Mouse (Mus musculus) embryonic facial prominence, embryonic 12.5 days (tissue): ENCODE measurements at regions not wholly inside any gene's neighbourhood (a gene's known extent, or its start where the extent isn't known, plus 50 kb on each side); places are given as distances from the start of the nearest gene placed in this dataset.

ENCODE experiments used
- ATAC-seq: fragments of 200-750 bp; cut with Nextera tagmentation; 2 replicates; pipeline ENCODE4 v1.8.0; 2017; ENCODE audit not compliant: insufficient number of reproducible peaks, insufficient read depth, low FRiP score, low TSS enrichment
- H3K27ac ChIP-seq: fragments of 300-500 bp; sonication (generic); 2 replicates; pipeline ENCODE4 v1.5.1; 2016; ENCODE audit warnings: mild to moderate bottlenecking
- H3K27me3 ChIP-seq: fragments of 300-500 bp; sonication (generic); 2 replicates; pipeline ENCODE4 v1.6.1; 2016; ENCODE audit warnings: mild to moderate bottlenecking, moderate library complexity
- H3K36me3 ChIP-seq: fragments of 300-500 bp; sonication (generic); 2 replicates; pipeline ENCODE4 v1.6.1; 2016; ENCODE audit warnings: mild to moderate bottlenecking
- H3K4me1 ChIP-seq: fragments of 300-500 bp; sonication (generic); 2 replicates; pipeline ENCODE4 v1.6.1; 2016
- H3K4me2 ChIP-seq: fragments of 300-500 bp; sonication (generic); replicated peaks from 2 replicates; pipeline ENCODE4 v1.6.1; 2016; ENCODE audit warnings: mild to moderate bottlenecking, moderate library complexity
- H3K4me3 ChIP-seq: fragments of 300-500 bp; sonication (generic); 2 replicates; pipeline ENCODE4 v1.5.1; 2016; ENCODE audit warnings: mild to moderate bottlenecking
- H3K9ac ChIP-seq: fragments of 300-500 bp; sonication (generic); 2 replicates; pipeline ENCODE4 v1.6.1; 2016; ENCODE audit warnings: mild to moderate bottlenecking, moderate library complexity
- H3K9me3 ChIP-seq: fragments of 300-500 bp; sonication (generic); 2 replicates; pipeline ENCODE4 v1.6.1; 2016; ENCODE audit warnings: mild to moderate bottlenecking, moderate library complexity
- WGBS: fragments of 180-500 bp; shearing (Covaris S2); methylation state at CpG from one replicate; pipeline ENCODE4 v1.1.7; 2016; 5-methylcytosine and 5-hydroxymethylcytosine counted together

GRCm38 (mm10) chr5:133795638-133796037, 303.9 kb upstream of the Castor2 start:
- 23% methylated on average over 3 of the region's 3 CpGs for WGBS
- Histone ChIP-seq H3K27me3 (peaks cover 9% of the 10 kb centered on the region; the same call in 1 of the 2 replicates), H3K9ac (no peak overlapping the region), H3K4me1 (no peaks in the 10 kb centered on the region), H3K36me3 (no peaks in the 10 kb centered on the region), H3K4me3 (no peak overlapping the region), H3K4me2 (no peak overlapping the region), H3K27ac (no peak overlapping the region), H3K9me3 (no peaks in the 10 kb centered on the region)
- no peak for ATAC-seq

GRCm38 (mm10) chr5:133790726-133791125, 308.8 kb upstream of the Castor2 start:
- ATAC-seq = no peak
- Histone ChIP-seq H3K9me3 (no peaks in the 10 kb centered on the region), H3K9ac (no peak overlapping the region), H3K27ac (no peak overlapping the region), H3K4me3 (no peak overlapping the region), H3K27me3 (peaks cover 9% of the 10 kb centered on the region; the same call in 1 of the 2 replicates), H3K4me2 (no peak overlapping the region), H3K36me3 (no peaks in the 10 kb centered on the region), H3K4me1 (no peaks in the 10 kb centered on the region)
- 58% methylated on average over 6 of the region's 6 CpGs for WGBS

GRCm38 (mm10) chr5:133788006-133788405, 311.5 kb upstream of the Castor2 start:
- H3K27ac ChIP-seq = no peak overlapping the region
- H3K4me1 ChIP-seq = no peaks in the 10 kb centered on the region
- no peaks in the 10 kb centered on the region for H3K9me3 ChIP-seq
- no peak for ATAC-seq
- 88% methylated on average over 8 of the region's 8 CpGs for WGBS
- no peak overlapping the region for H3K4me2 ChIP-seq
- H3K27me3 ChIP-seq = peaks cover 9% of the 10 kb centered on the region; the same call in 1 of the 2 replicates
- no peak overlapping the region for H3K4me3 ChIP-seq
- no peaks in the 10 kb centered on the region for H3K36me3 ChIP-seq
- no peak overlapping the region for H3K9ac ChIP-seq

GRCm38 (mm10) chr5:133787491-133787890, 312.0 kb upstream of the Castor2 start:
- no peaks in the 10 kb centered on the region for H3K4me1 ChIP-seq
- no peak for ATAC-seq
- H3K9ac ChIP-seq = no peak overlapping the region
- peaks cover 7% of the 10 kb centered on the region; the same call in 1 of the 2 replicates for H3K27me3 ChIP-seq
- H3K4me2 ChIP-seq = no peak overlapping the region
- WGBS = 86% methylated on average over 7 of the region's 7 CpGs
- no peaks in the 10 kb centered on the region for H3K36me3 ChIP-seq
- H3K27ac ChIP-seq = no peak overlapping the region
- H3K9me3 ChIP-seq = no peaks in the 10 kb centered on the region
- H3K4me3 ChIP-seq = no peak overlapping the region

DNA sequence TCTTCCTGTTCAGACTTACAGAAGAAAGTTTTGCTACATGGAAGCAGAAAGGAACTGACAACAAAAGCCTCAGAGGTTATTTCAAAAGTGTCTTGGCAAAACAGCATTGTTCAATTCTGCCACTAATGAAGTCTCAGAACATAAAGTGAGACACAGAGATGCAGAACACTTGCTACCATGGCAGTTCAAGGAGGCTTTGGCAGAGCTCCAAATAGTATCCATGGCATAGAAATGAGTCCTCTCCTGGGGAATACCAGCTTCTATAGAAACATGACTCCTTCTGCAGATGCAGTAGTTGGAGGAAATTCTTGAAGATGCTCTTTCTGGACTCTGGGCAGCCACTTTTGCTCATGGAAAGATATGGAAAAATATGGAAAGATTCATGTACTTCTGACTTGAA, 322.9 kb upstream of the Castor2 start:
- no peaks in the 10 kb centered on the region for H3K4me1 ChIP-seq
- no peaks in the 10 kb centered on the region for H3K27me3 ChIP-seq
- no peak for ATAC-seq
- no peak overlapping the region for H3K27ac ChIP-seq
- no peak overlapping the region for H3K9ac ChIP-seq
- H3K36me3 ChIP-seq = no peaks in the 10 kb centered on the region
- no peak overlapping the region for H3K4me3 ChIP-seq
- H3K9me3 ChIP-seq = no peaks in the 10 kb centered on the region
- H3K4me2 ChIP-seq = no peak overlapping the region

DNA sequence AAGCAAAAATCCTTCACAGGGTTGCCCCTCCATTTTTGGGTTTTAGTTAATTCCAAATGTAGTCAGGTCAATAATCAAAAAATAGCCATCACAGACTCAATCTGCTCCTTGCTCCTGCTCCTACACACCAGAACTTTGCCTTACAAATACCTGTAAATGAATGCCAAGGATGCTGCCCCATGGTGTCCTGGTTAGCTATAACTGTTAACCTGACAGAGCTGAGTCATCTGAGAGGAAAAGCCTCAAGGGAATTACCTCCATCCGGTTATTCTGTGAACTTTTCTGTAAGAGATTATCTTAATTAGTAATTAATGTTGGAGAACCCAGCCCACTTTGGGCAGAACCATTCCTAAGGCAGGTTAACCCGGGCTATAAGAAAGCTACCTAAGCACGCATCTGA, 325.4 kb upstream of the Castor2 start:
- Histone ChIP-seq H3K27me3 (no peaks in the 10 kb centered on the region), H3K9me3 (no peaks in the 10 kb centered on the region), H3K27ac (no peak overlapping the region), H3K36me3 (no peaks in the 10 kb centered on the region), H3K4me1 (no peaks in the 10 kb centered on the region), H3K4me3 (no peak overlapping the region), H3K4me2 (no peak overlapping the region), H3K9ac (no peak overlapping the region)
- no peak for ATAC-seq
- WGBS = 72% methylated on average over 3 of the region's 3 CpGs

DNA sequence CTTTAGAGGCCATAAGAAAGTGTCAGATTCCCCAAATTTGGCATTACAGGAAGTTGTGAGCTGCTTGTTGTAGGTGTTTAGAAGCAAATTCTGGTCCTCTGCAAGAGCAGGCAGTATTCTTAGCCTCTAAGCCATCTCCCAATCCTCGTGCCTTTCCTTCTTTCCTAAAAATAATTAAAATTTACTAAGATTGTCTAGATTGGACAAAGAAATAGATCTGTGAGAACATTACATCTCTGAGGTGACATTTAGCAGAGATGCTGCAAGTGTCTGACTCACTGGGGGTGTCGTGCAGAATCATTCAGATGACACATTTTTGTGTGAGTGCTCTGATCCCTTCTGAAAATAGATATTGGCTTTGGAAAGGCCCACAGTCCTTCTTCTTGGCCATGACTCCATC, 330.7 kb upstream of the Castor2 start:
- Histone ChIP-seq H3K4me2 (no peak overlapping the region), H3K27ac (no peak overlapping the region), H3K4me3 (no peak overlapping the region), H3K27me3 (no peaks in the 10 kb centered on the region), H3K4me1 (no peaks in the 10 kb centered on the region), H3K9me3 (no peaks in the 10 kb centered on the region), H3K36me3 (no peaks in the 10 kb centered on the region), H3K9ac (no peak overlapping the region)
- ATAC-seq = no peak
- 77% methylated on average over 2 of the region's 2 CpGs for WGBS

DNA sequence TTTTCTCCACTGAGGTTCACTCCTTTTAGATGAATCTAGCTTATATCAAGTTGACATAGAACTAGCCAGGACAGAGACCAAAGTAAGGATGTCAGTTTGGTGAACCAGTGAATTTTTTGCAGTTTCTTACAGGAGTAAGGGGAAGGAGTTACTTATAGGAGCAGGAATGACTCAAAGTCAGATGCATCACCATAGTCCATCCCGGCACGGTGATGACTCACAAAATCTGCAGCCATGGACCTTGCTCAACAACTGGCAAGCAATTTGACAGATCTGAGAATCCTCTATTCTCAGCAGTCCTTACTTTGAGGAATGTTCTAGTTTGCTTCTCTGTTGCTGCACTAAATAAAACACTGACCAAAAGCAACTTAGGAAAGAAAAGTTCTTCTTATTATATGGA, 341.7 kb upstream of the Castor2 start:
- no peaks in the 10 kb centered on the region for H3K27me3 ChIP-seq
- 92% methylated on average over 2 of the region's 2 CpGs for WGBS

GRCm38 (mm10) chr5:133754180-133754579, 345.3 kb upstream of the Castor2 start:
- Histone ChIP-seq H3K4me2 (no peak overlapping the region), H3K9ac (no peak overlapping the region), H3K27ac (no peak overlapping the region), H3K9me3 (no peaks in the 10 kb centered on the region), H3K36me3 (no peaks in the 10 kb centered on the region), H3K4me3 (no peak overlapping the region), H3K4me1 (peaks cover 6% of the 10 kb centered on the region; the same call in 1 of the 2 replicates), H3K27me3 (no peaks in the 10 kb centered on the region)
- no peak for ATAC-seq
- WGBS = 19% methylated on average over 7 of the region's 7 CpGs

More for the DNA sequence above, 341.7 kb upstream of the Castor2 start:
- no peak overlapping the region for H3K27ac ChIP-seq
- no peak for ATAC-seq
- H3K9ac ChIP-seq = no peak overlapping the region
- H3K9me3 ChIP-seq = no peaks in the 10 kb centered on the region
- no peak overlapping the region for H3K4me3 ChIP-seq
- H3K36me3 ChIP-seq = no peaks in the 10 kb centered on the region
- peaks cover 6% of the 10 kb centered on the region; the same call in 1 of the 2 replicates for H3K4me1 ChIP-seq
- H3K4me2 ChIP-seq = no peak overlapping the region

DNA sequence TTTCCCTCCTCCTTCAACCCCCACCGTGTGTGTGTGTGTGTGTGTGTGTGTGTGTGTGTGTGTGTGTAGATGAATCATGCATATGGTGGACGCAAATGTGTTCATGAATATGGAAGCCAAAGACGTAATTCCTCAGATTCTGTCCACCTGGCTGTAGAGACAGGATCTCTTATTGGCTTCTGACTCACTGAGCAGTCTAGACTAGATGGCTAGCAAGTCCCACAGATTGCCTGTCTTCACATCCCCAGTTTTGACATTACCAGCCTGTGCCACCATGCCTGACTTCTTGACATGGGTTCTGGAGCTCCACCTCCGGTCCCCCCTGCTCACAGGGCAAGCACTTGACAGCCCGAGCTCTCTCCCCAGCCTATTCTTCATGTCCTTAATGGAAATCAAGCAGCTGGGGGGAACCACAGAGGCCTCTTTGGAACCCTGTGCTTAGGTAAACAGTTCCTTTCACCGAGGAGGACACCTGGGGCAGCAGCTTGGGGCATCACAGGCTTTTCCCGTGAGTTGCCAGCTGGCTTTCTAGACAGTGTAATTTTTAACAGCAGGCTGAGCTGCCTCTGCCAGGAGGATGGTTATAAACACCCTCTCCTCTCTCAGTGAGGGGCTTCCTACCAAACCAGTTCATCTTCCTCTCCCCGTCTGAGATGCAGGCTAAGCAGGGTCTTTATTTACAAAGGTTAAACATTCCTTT, 345.9 kb upstream of the Castor2 start:
- Histone ChIP-seq H3K27me3 (no peaks in the 10 kb centered on the region), H3K9me3 (no peaks in the 10 kb centered on the region), H3K9ac (no peak overlapping the region), H3K36me3 (no peaks in the 10 kb centered on the region), H3K4me1 (peaks cover 6% of the 10 kb centered on the region; the same call in 1 of the 2 replicates), H3K4me2 (no peak overlapping the region), H3K27ac (no peak overlapping the region), H3K4me3 (no peak overlapping the region)
- no peak for ATAC-seq
- 39% methylated on average over 8 of the region's 8 CpGs for WGBS

GRCm38 (mm10) chr5:133746960-133747359, 352.6 kb upstream of the Castor2 start:
- Histone ChIP-seq H3K4me3 (no peak overlapping the region), H3K4me1 (no peaks in the 10 kb centered on the region), H3K9ac (no peak overlapping the region), H3K27me3 (no peaks in the 10 kb centered on the region), H3K9me3 (no peaks in the 10 kb centered on the region), H3K36me3 (no peaks in the 10 kb centered on the region), H3K27ac (no peak overlapping the region), H3K4me2 (no peak overlapping the region)
- WGBS = 89% methylated on average over 1 of the region's 1 CpGs
- ATAC-seq = no peak

GRCm38 (mm10) chr5:133746411-133746810, 353.1 kb upstream of the Castor2 start:
- Histone ChIP-seq H3K4me1 (no peaks in the 10 kb centered on the region), H3K36me3 (no peaks in the 10 kb centered on the region), H3K4me2 (no peak overlapping the region), H3K9ac (no peak overlapping the region), H3K27ac (no peak overlapping the region), H3K27me3 (no peaks in the 10 kb centered on the region), H3K4me3 (no peak overlapping the region), H3K9me3 (no peaks in the 10 kb centered on the region)
- ATAC-seq = no peak
- WGBS = 68% methylated on average over 10 of the region's 10 CpGs
